ENCODE assay signal across 8 mouse cellular contexts in genomic region chr6:100645469-100646201, GRCm38 (mm10). TPM values are rescaled to one million over a fixed set of nuclear protein-coding genes. Genes with fewer than 3 reads are reported as not detected.
DNase-seq lines count a peak whose midpoint lies in the region; ATAC-seq and TF ChIP-seq lines count a peak whose summit lies in the region.

No protein-coding gene starts in this region.

- no peaks in the 10 kb centered on the region for H3K9me3 ChIP-seq in G1E (replicated peaks)
- H3K9me3 ChIP-seq in lung, embryonic 14.5 days (ENCODE audit: low read depth, low read length) = no peaks in the 10 kb centered on the region

- intact Hi-C loops in heart, postnatal 14 days (cut with DNase I) = loop anchor here (5.0 to 10.0 kb wide), 3 partner anchors 481 to 838 kb away; no protein-coding TSS in a partner anchor

- ATAC-seq in G1E (ENCODE audit: extremely low read depth, insufficient number of reproducible peaks, low FRiP score, poor library complexity, severe bottlenecking) = peak; percentile 40; the same call in 1 of the 2 replicates
- peak; percentile 77 for ATAC-seq in lung, embryonic 14.5 days (ENCODE audit: insufficient read depth)

- no peak for DNase-seq in G1E (ENCODE audit: low spot score)
- DNase-seq in brain, adult 2 months (ENCODE audit: low read depth, low spot score) = peak; percentile 90
- DNase-seq in fibroblast of lung, adult 2 months (ENCODE audit: low read depth) = peak; percentile 67
- peak; percentile 33 to 58 for DNase-seq in heart, postnatal 14 days
- peak; percentile 72 for DNase-seq in layer of hippocampus, adult 11-12 months (ENCODE audit: low spot score)
- DNase-seq in lung, embryonic 14.5 days = peak; percentile 79
- peak; percentile 25 for DNase-seq in retina, postnatal 7 days (ENCODE audit: low read depth, low spot score)
- DNase-seq in spleen, postnatal 14 days (ENCODE audit: low spot score in 2 of 2) = no peak

- no peak overlapping the region for H3K9ac ChIP-seq in lung, embryonic 14.5 days

- no peak for TF ChIP-seq CTCF in G1E (IDR thresholded peaks at IDR 0.05; ENCODE audit: low read depth, low read length)
- TF ChIP-seq CTCF in lung, embryonic 14.5 days (IDR thresholded peaks at IDR 0.05; ENCODE audit: low read depth) = peak; percentile 83

- no peaks in the 10 kb centered on the region for H3K4me1 ChIP-seq in G1E (ENCODE audit: insufficient read depth, low read depth, low read length)
- H3K4me1 ChIP-seq in lung, embryonic 14.5 days (ENCODE audit: insufficient read depth) = no peaks in the 10 kb centered on the region

- peaks cover 83% of the 10 kb centered on the region for H3K36me3 ChIP-seq in G1E (replicated peaks)
- 0 out of 2 replicates have a peak, but pooled peaks cover 2% of the 10 kb centered on the region for H3K36me3 ChIP-seq in lung, embryonic 14.5 days (ENCODE audit: insufficient read depth)

- no peaks in the 10 kb centered on the region for H3K27me3 ChIP-seq in G1E (ENCODE audit: insufficient read depth, low read length)
- no peaks in the 10 kb centered on the region for H3K27me3 ChIP-seq in lung, embryonic 14.5 days (ENCODE audit: insufficient read depth, low read length)

- H3K4me3 ChIP-seq in G1E (ENCODE audit: low read depth, low read length) = no peak overlapping the region
- no peak overlapping the region for H3K4me3 ChIP-seq in lung, embryonic 14.5 days (ENCODE audit: low read depth, low read length)

- no peak overlapping the region for H3K4me2 ChIP-seq in lung, embryonic 14.5 days

- no peak overlapping the region for H3K27ac ChIP-seq in lung, embryonic 14.5 days (ENCODE audit: low read depth)

- 63% methylated on average over 11 of the region's 11 CpGs for WGBS in lung, embryonic 14.5 days

RNA-seq across cellular contexts. Expression of gene Shq1, which starts 25.3 kb away (rescaled TPM):
- total RNA-seq in G1E (2014; fragmentation: Nextera tagmentation) = 9.8 and 12.5 TPM in 2 replicates
- total RNA-seq in G1E (2017) = 17.8 and 19.7 TPM in 2 replicates
- 16.6 and 19.6 TPM in 2 replicates for polyA plus RNA-seq in G1E (2012)
- total RNA-seq in heart, postnatal 14 days (2021) = 1 to 10 TPM; 2.7 to 3.7 TPM
- polyA plus RNA-seq in lung, embryonic 14.5 days (2014; fragmentation: Nextera tagmentation; extraction: Ambion mirVana) = 15.9 and 17.7 TPM in 2 replicates

RNA-seq across cellular contexts. Expression of gene Gxylt2, which starts 58.9 kb away (rescaled TPM):
- not detected in 2 replicates for total RNA-seq in G1E (2014; fragmentation: Nextera tagmentation)
- under 0.01 and 0.22 TPM in 2 replicates for total RNA-seq in G1E (2017)
- polyA plus RNA-seq in G1E (2012) = not detected in 2 replicates
- 1 to 10 TPM; 6.2 to 7.4 TPM for total RNA-seq in heart, postnatal 14 days (2021)
- 4.4 and 6.0 TPM in 2 replicates for polyA plus RNA-seq in lung, embryonic 14.5 days (2014; fragmentation: Nextera tagmentation; extraction: Ambion mirVana)

Comparison
In these comparisons a context has a peak if more than half of its experiments do, and no peak if none do; other contexts are left out.
1. DNase-seq: peak in brain, adult 2 months (single experiment), fibroblast of lung, adult 2 months (single experiment), heart, postnatal 14 days (2 of 2), layer of hippocampus, adult 11-12 months (single experiment), lung, embryonic 14.5 days (single experiment) and retina, postnatal 7 days (single experiment); none in G1E (single experiment) and spleen, postnatal 14 days (0 of 2).
2. RNA of gene Gxylt2, which starts 58.9 kb away (total RNA-seq): 6.2 to 7.4 TPM in heart, postnatal 14 days; under 0.01 to 0.22 TPM in G1E; every median in the first group is over 4 times any median in the second.